Mouse (Mus musculus): ENCODE results near the gene Fam227b.

Fam227b gene

GRCm38 (mm10) chr2:126006088-126006487, 145.7 kb downstream of the Fam227b start:
- no peak for DNase-seq (ENCODE audit: low read depth, low spot score)

GRCm38 (mm10) chr2:126002291-126002690, 149.5 kb downstream of the Fam227b start:
- no peak for DNase-seq (ENCODE audit: low read depth, low spot score)

GRCm38 (mm10) chr2:125975808-125976345, 175.9 kb downstream of the Fam227b start:
- DNase-seq (ENCODE audit: low read depth, low spot score): no peak

GRCm38 (mm10) chr2:125975206-125975605, 176.6 kb downstream of the Fam227b start:
- DNase-seq (ENCODE audit: low read depth, low spot score): no peak

GRCm38 (mm10) chr2:125973207-125973606, 178.6 kb downstream of the Fam227b start:
- DNase-seq (ENCODE audit: low read depth, low spot score): peak; percentile 56

DNA sequence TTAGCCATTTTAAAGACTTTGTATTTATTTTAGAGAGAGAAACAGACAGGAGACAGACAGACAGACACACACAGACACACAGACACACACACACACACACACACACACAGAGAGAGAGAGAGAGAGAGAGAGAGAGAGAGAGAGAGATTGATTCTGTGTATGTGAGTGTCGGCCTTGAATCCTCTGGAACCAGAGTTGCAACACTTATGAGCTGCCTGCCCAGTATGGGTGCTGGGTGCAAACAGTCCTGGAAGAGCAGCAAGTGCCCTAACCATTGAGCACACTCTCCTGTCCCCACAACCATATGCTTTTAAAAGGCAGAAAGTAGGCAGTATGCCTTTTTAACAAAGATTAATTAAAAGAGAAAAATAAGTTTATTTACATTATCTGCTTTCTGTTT, 183.0 kb downstream of the Fam227b start:
- no peak for DNase-seq (ENCODE audit: low read depth, low spot score)

- no peak for DNase-seq (ENCODE audit: low read depth, low spot score)
Measured at GRCm38 (mm10) chr2:125948195-125948594, 203.6 kb downstream of the Fam227b start.

DNA sequence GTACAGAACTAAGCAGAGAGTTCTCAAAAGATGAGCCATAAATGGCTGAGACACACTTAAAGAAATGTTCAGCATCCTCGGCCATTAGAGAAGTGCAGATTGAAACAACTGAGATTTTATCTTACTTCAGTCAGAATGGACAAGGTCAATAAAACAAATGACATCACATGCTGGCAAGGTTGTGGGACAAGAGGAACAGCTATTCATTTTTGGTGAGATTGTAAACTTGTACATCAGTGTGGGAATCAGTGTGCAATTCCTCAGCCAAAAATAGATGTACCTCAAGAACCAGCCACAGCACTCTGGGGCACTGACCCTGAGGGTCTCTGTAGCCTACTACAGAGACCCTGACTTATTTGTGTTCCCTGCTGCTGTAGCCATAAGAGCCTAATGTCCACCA, 208.5 kb downstream of the Fam227b start:
- no peak for DNase-seq (ENCODE audit: low read depth, low spot score)

DNA sequence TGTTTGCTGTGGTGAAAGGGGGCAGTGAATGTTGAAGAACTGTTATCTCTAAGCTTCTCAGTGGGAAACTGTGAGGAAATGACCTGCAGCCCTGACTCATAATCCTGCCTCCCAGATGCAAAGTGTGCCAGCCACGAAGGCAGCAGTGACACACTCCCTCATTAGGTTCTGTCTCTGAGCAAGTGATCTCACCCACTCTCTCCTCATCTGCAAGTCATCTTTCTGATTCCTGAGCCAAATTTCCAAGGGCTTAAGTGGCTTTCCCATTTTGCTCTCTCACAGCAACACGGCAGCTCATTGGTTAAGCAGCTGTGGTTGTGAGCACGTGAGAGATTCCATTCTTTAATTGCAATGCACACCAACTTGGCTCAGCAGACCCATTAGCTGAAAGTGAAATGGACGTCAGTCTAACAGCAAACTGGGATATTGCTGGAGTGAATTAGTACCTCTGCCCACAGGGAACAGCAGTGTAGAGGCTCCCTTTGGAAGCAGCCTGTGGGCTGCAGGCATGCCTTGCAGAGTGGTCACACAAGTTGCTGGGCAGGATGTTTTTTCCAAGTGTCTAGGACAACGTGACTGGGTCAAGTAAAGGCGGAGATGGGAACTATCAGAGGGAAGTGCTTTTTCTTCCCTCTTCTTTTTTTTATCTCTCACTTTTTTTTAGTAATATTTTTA, 210.6 kb downstream of the Fam227b start:
- no peak for DNase-seq (ENCODE audit: low read depth, low spot score)

DNA sequence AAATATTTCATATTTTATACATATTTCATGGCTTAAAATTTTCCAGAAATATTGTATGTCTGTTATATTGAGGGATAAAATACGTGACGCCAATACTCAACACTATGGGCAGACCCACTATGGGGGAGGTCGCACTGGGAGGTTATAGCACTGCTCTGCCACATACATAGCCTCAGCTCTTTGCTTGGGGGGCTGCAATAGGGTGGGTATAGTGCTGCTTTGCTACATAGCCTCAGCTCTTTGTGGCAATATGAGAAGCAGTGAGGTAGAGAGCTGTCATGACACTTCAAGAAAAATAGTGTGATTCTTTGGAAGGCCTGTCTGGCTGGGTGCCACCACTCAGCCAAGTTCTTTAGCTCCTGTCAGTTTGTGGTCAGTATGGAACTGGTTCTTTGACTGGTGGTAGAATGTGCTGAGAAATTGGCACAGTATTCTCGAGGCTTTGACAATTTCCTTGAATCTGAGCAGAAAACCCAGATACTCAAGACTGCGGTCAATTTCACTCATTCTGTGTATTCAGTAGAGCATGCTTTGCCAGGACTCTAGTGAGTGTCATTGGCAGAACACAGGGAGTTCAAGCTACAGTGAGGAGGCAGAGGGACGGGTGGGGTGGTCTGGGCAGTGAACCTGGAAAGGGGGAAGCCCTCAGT, 212.7 kb downstream of the Fam227b start:
- DNase-seq (ENCODE audit: low read depth, low spot score): no peak

DNA sequence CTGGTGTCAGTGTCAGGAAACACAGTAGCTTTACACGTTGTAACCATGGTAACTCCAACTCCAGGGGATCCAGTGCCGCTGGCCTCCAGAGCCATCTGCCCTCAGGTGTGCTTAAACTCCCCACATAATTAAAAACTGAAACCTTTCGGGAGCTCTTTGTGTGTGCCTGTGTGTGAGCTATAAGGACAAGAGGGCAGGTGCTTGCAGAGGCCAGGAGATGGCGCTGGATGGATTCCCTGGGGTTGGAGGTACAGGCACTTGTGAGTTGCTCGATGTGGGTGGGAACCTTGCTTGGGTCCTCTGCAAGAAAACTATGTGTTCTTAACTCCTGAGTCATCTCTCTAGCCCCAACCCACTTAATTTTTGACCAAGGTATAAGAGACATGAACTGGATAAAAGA, 215.4 kb downstream of the Fam227b start:
- peak; percentile 10 for DNase-seq (ENCODE audit: low read depth, low spot score)

DNA sequence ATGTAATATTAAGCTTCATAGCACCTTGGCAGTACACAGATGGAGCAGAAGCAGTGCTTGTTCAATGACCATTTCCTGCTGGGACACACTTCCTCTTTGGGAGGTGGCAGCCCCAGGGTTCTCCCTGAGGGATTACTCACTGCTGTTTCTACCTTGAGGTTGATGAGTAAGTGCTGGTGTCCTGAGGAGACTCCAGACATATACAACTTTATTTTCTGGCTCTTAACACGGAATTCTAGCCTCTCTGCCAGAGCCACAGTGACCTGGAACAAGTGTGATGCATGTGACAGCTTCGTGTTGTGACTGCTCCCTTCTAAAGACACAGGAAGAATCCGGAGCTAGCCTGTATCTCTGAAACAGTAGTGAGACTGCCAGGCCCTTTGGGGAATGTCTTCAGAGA, 217.8 kb downstream of the Fam227b start:
- DNase-seq (ENCODE audit: low read depth, low spot score): no peak

Data from forelimb bud, embryonic 11.5 days (tissue).